ENCODE assay signal across 11 mouse cellular contexts in the genomic region with DNA sequence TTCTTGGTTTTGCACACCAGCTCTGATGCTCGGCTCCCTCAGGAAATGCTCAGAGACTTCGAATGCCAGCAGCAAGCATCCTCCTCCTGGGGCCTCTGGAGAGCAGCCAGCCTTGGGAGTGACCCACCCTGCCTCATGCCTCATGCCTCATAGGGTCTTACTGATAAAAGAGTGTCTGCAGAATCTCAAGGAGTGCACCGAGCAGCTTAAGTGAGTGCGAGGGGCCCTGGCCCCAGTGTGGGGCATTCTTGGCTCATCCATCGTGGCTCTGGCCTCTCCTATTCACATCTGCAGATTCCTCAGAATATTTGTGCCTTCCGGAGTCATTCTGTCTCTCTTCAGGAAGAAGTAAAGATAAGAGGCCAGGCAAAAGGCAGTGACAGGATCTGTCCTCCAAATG. TPM values are rescaled to one million over a fixed set of nuclear protein-coding genes. Genes with fewer than 3 reads are reported as not detected.
DNase-seq lines count a peak whose midpoint lies in the region; ATAC-seq and TF ChIP-seq lines count a peak whose summit lies in the region.
"Had no signal": no experiment of that assay in that cellular context is flagged by ENCODE, and none has a peak within 500 bp of the region (broad histone marks: within the 10 kb centered on the region; RNA-seq: fewer than 3 reads in every experiment).

No protein-coding gene starts in this region.

- H3K27ac ChIP-seq in heart, embryonic 16.5 days (ENCODE audit: low read length): peak overlapping the region; percentile 44
- H3K27ac ChIP-seq in midbrain, embryonic 12.5 days (replicated peaks): no peak overlapping the region; the same call in 1 of the 2 replicates
- H3K27ac ChIP-seq in midbrain, postnatal 0 days (ENCODE audit: low read depth, low read length): no peak overlapping the region
- peak overlapping the region; percentile 65 for H3K27ac ChIP-seq in limb, embryonic 13.5 days
- H3K27ac ChIP-seq in stomach, embryonic 16.5 days (ENCODE audit: low read length): peak overlapping the region; percentile 96

- H3K9ac ChIP-seq in heart, embryonic 16.5 days (ENCODE audit: low read length): no peak overlapping the region
- no peak overlapping the region for H3K9ac ChIP-seq in midbrain, embryonic 12.5 days (replicated peaks)
- H3K9ac ChIP-seq in midbrain, postnatal 0 days (replicated peaks; ENCODE audit: low read length, poor library complexity, severe bottlenecking): no peak overlapping the region
- H3K9ac ChIP-seq in limb, embryonic 13.5 days: no peak overlapping the region
- H3K9ac ChIP-seq in stomach, embryonic 16.5 days (ENCODE audit: low read length): peak overlapping the region; percentile 33; the same call in 1 of the 2 replicates

- no peaks in the 10 kb centered on the region; the same call in 1 of the 2 replicates for H3K27me3 ChIP-seq in heart, embryonic 16.5 days (ENCODE audit: control insufficient read depth, insufficient read depth, low read length)
- peaks cover 27% of the 10 kb centered on the region for H3K27me3 ChIP-seq in midbrain, embryonic 12.5 days
- no peaks in the 10 kb centered on the region for H3K27me3 ChIP-seq in midbrain, postnatal 0 days (ENCODE audit: insufficient read depth, low read length)
- peaks cover 7% of the 10 kb centered on the region for H3K27me3 ChIP-seq in limb, embryonic 13.5 days
- no peaks in the 10 kb centered on the region for H3K27me3 ChIP-seq in stomach, embryonic 16.5 days (ENCODE audit: control insufficient read depth, insufficient read depth, low read length)

- H3K4me3 ChIP-seq in heart, embryonic 16.5 days (ENCODE audit: low read length): no peak overlapping the region
- H3K4me3 ChIP-seq in midbrain, embryonic 12.5 days: no peak overlapping the region
- no peak overlapping the region for H3K4me3 ChIP-seq in midbrain, postnatal 0 days (ENCODE audit: low read depth, low read length)
- H3K4me3 ChIP-seq in limb, embryonic 13.5 days: no peak overlapping the region
- no peak overlapping the region for H3K4me3 ChIP-seq in stomach, embryonic 16.5 days (replicated peaks; ENCODE audit: low read length)
- H3K4me3 ChIP-seq: erythroblast, embryonic 14.5 days; megakaryocyte, embryonic 14.5 days had no signal

- H3K9me3 ChIP-seq in heart, embryonic 16.5 days (replicated peaks; ENCODE audit: control insufficient read depth, low read length): no peaks in the 10 kb centered on the region
- H3K9me3 ChIP-seq in midbrain, embryonic 12.5 days: no peaks in the 10 kb centered on the region
- no peaks in the 10 kb centered on the region for H3K9me3 ChIP-seq in midbrain, postnatal 0 days (ENCODE audit: low read length)
- no peaks in the 10 kb centered on the region for H3K9me3 ChIP-seq in limb, embryonic 13.5 days
- H3K9me3 ChIP-seq in stomach, embryonic 16.5 days (replicated peaks; ENCODE audit: control insufficient read depth, low read length): no peaks in the 10 kb centered on the region
- H3K9me3 ChIP-seq: megakaryocyte, embryonic 14.5 days had no signal

- 3% methylated on average over 6 of the region's 6 CpGs for WGBS in heart, embryonic 16.5 days
- WGBS in midbrain, embryonic 12.5 days: 19% methylated on average over 6 of the region's 6 CpGs
- WGBS in midbrain, postnatal 0 days: 14% methylated on average over 6 of the region's 6 CpGs
- 17% methylated on average over 6 of the region's 6 CpGs for WGBS in limb, embryonic 13.5 days
- 20% methylated on average over 6 of the region's 6 CpGs for WGBS in stomach, embryonic 16.5 days

- peak; percentile 34 for ATAC-seq in heart, embryonic 16.5 days (replicated peaks; ENCODE audit: extremely low read depth, insufficient read depth, low FRiP score)
- no peak for ATAC-seq in midbrain, embryonic 12.5 days (ENCODE audit: low FRiP score, low read depth)
- no peak for ATAC-seq in midbrain, postnatal 0 days (ENCODE audit: low FRiP score)
- ATAC-seq in limb, embryonic 13.5 days (ENCODE audit: low FRiP score, low read depth): no peak
- no peak for ATAC-seq in stomach, embryonic 16.5 days (ENCODE audit: insufficient read depth, low FRiP score)

- no peaks in the 10 kb centered on the region for H3K36me3 ChIP-seq in heart, embryonic 16.5 days (ENCODE audit: control insufficient read depth, insufficient read depth)
- H3K36me3 ChIP-seq in midbrain, embryonic 12.5 days: no peaks in the 10 kb centered on the region
- H3K36me3 ChIP-seq in midbrain, postnatal 0 days (ENCODE audit: insufficient read depth, low read length): no peaks in the 10 kb centered on the region
- H3K36me3 ChIP-seq in limb, embryonic 13.5 days: no peaks in the 10 kb centered on the region
- H3K36me3 ChIP-seq in stomach, embryonic 16.5 days (ENCODE audit: control insufficient read depth, insufficient read depth, low read length): no peaks in the 10 kb centered on the region
- H3K36me3 ChIP-seq: G1E had no signal

- no peak for DNase-seq in heart, adult 9 months (ENCODE audit: low spot score in 2 of 2)
- DNase-seq in midbrain, postnatal 0 days (ENCODE audit: low spot score): no peak
- DNase-seq in right cerebral cortex, postnatal 36 days (ENCODE audit: low spot score in 2 of 2): no peak
- DNase-seq in cerebellum, adult 11-12 months: no peak

- peaks cover 43% of the 10 kb centered on the region for H3K4me1 ChIP-seq in heart, embryonic 16.5 days (ENCODE audit: control insufficient read depth, insufficient read depth, low read length)
- peaks cover 40% of the 10 kb centered on the region for H3K4me1 ChIP-seq in midbrain, embryonic 12.5 days
- H3K4me1 ChIP-seq in midbrain, postnatal 0 days (ENCODE audit: insufficient read depth, low read length): peaks cover 10% of the 10 kb centered on the region
- H3K4me1 ChIP-seq in limb, embryonic 13.5 days: peaks cover 67% of the 10 kb centered on the region
- H3K4me1 ChIP-seq in stomach, embryonic 16.5 days (ENCODE audit: control insufficient read depth, insufficient read depth, low read length): peaks cover 55% of the 10 kb centered on the region

- peak overlapping the region; percentile 59 for H3K4me2 ChIP-seq in heart, embryonic 16.5 days (ENCODE audit: low read depth, low read length)
- H3K4me2 ChIP-seq in midbrain, embryonic 12.5 days (replicated peaks): peak overlapping the region; percentile 33
- H3K4me2 ChIP-seq in midbrain, postnatal 0 days (ENCODE audit: low read depth, low read length, poor library complexity, severe bottlenecking): no peak overlapping the region
- peak overlapping the region; percentile 46; the same call in 1 of the 2 replicates for H3K4me2 ChIP-seq in limb, embryonic 13.5 days (replicated peaks)
- H3K4me2 ChIP-seq in stomach, embryonic 16.5 days (ENCODE audit: low read depth, low read length): 0 out of 2 replicates have a peak overlapping the region, but pooled peaks have one; percentile 20

- TF ChIP-seq CTCF in midbrain, postnatal 0 days (IDR thresholded peaks at IDR 0.05): no peak

RNA-seq across cellular contexts. Expression of a gene that starts 53.7 kb away (rescaled TPM):
- 169 and 179 TPM in 2 replicates for polyA plus RNA-seq in heart, embryonic 16.5 days (2015; fragmentation: Nextera tagmentation; extraction: Ambion mirVana)
- polyA plus RNA-seq in midbrain, embryonic 12.5 days (2016; fragmentation: Nextera tagmentation; extraction: Ambion mirVana): 87.5 and 95.9 TPM in 2 replicates
- total RNA-seq in midbrain, postnatal 0 days (2014; rRNA removed): 22.1 and 38.8 TPM in 2 replicates
- 41.4 and 47.5 TPM in 2 replicates for polyA plus RNA-seq in midbrain, postnatal 0 days (2015; fragmentation: Nextera tagmentation; extraction: Ambion mirVana)
- 367 and 395 TPM in 2 replicates for polyA plus RNA-seq in limb, embryonic 13.5 days (2015; fragmentation: Nextera tagmentation; extraction: Ambion mirVana)
- 449 and 542 TPM in 2 replicates for polyA plus RNA-seq in stomach, embryonic 16.5 days (2015; fragmentation: Nextera tagmentation; extraction: Ambion mirVana)
- polyA plus RNA-seq: G1E had no signal

Comparison
In these comparisons a context has a peak if more than half of its experiments do, and no peak if none do; other contexts are left out.
1. H3K27ac ChIP-seq: peak in heart, embryonic 16.5 days (single experiment), limb, embryonic 13.5 days (single experiment) and stomach, embryonic 16.5 days (single experiment); none in midbrain, embryonic 12.5 days (single experiment) and midbrain, postnatal 0 days (single experiment).